In the genomic region with DNA sequence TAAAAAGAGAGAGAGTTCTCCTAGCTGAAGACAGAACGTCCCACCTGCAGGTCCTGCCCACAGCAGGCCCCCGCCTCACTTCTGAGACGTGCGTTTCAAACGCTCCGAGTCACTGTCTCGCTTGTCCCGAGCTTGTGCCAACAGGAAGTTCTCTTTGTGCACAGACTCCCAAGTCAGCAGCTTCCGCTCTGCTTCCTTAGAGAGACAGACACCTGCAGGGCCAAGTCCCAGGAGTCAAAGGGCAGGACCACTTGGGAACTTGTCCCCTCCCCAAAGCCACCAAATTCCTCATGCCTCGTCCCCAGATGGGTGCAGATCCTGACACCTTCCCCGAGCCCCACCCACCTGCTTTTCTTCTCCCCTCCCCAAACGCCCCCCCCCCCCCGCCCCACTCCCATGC, we compare ENCODE assay signal across 9 mouse cellular contexts. TPM values are rescaled to one million over a fixed set of nuclear protein-coding genes. Genes with fewer than 3 reads are reported as not detected.
DNase-seq lines count a peak whose midpoint lies in the region; ATAC-seq lines count a peak whose summit lies in the region.
"Had no signal": no experiment of that assay in that cellular context is flagged by ENCODE, and none has a peak within 500 bp of the region (broad histone marks: within the 10 kb centered on the region; RNA-seq: fewer than 3 reads in every experiment).

No protein-coding gene starts in this region.

- 0 out of 2 replicates have a peak overlapping the region, but pooled peaks have one; percentile 10 for H3K4me3 ChIP-seq in liver, embryonic 12.5 days
- H3K4me3 ChIP-seq: liver, embryonic 13.5 days had no signal

- H3K9me3 ChIP-seq in liver, embryonic 12.5 days (replicated peaks) = no peaks in the 10 kb centered on the region
- H3K9me3 ChIP-seq: liver, embryonic 13.5 days had no signal

- peaks cover 19% of the 10 kb centered on the region; the same call in 1 of the 2 replicates for H3K27me3 ChIP-seq in liver, embryonic 12.5 days (replicated peaks)

- DNase-seq in cerebellum, adult 9-10 months = peak; percentile 39
- DNase-seq in cerebellum, adult 18-20 months = no peak
- DNase-seq in thymus, postnatal 4 days = peak; percentile 22
- no peak for DNase-seq in thymus, adult 18-20 months
- DNase-seq in cerebellum, adult 11 months = no peak
- DNase-seq in adrenal gland, postnatal 25 days = no peak

- H3K4me2 ChIP-seq in liver, embryonic 12.5 days = peak overlapping the region; percentile 43
- H3K4me2 ChIP-seq: liver, embryonic 13.5 days had no signal

- no peak overlapping the region for H3K9ac ChIP-seq in liver, embryonic 12.5 days
- H3K9ac ChIP-seq: liver, embryonic 13.5 days had no signal

- no peak overlapping the region for H3K27ac ChIP-seq in liver, embryonic 12.5 days
- H3K27ac ChIP-seq: liver, embryonic 13.5 days had no signal

- 18% methylated on average over 12 of the region's 13 CpGs for WGBS in liver, embryonic 12.5 days (ENCODE audit: insufficient replicate concordance)

- peaks cover 18% of the 10 kb centered on the region for H3K4me1 ChIP-seq in liver, embryonic 12.5 days

- H3K36me3 ChIP-seq in liver, embryonic 12.5 days = no peaks in the 10 kb centered on the region
- H3K36me3 ChIP-seq: liver, embryonic 13.5 days had no signal

- no peak for ATAC-seq in liver, embryonic 12.5 days
- no peak for ATAC-seq in megakaryocyte-erythroid progenitor cell, adult 5-6 weeks (replicated peaks; ENCODE audit: low FRiP score, low TSS enrichment, poor library complexity, severe bottlenecking)

RNA-seq across cellular contexts. Expression of a gene that starts 27.6 kb away (rescaled TPM):
- polyA plus RNA-seq in liver, embryonic 12.5 days (2016; fragmentation: Nextera tagmentation; extraction: Ambion mirVana) = not detected in 2 replicates
- total RNA-seq in megakaryocyte-erythroid progenitor cell, adult 5-6 weeks (2014; fragmentation: Nextera tagmentation) = not detected in 2 replicates
- total RNA-seq in megakaryocyte-erythroid progenitor cell, adult 5-6 weeks (2017) = not detected in 2 replicates
- not detected in 2 replicates for total RNA-seq in adrenal gland, postnatal 25 days (2021)
- polyA plus RNA-seq: liver, embryonic 13.5 days had no signal

RNA-seq across cellular contexts. Expression of a gene that starts 28.7 kb away (rescaled TPM):
- 1.2 and 2.2 TPM in 2 replicates for polyA plus RNA-seq in liver, embryonic 12.5 days (2016; fragmentation: Nextera tagmentation; extraction: Ambion mirVana)
- total RNA-seq in megakaryocyte-erythroid progenitor cell, adult 5-6 weeks (2014; fragmentation: Nextera tagmentation) = 0.22 and 0.54 TPM in 2 replicates
- total RNA-seq in megakaryocyte-erythroid progenitor cell, adult 5-6 weeks (2017) = 0.11 TPM in 1 of 2 replicates, not detected in the other
- 9.3 and 14.2 TPM in 2 replicates for total RNA-seq in adrenal gland, postnatal 25 days (2021)

RNA-seq across cellular contexts. Expression of a gene that starts 30.2 kb away (rescaled TPM):
- polyA plus RNA-seq in liver, embryonic 12.5 days (2016; fragmentation: Nextera tagmentation; extraction: Ambion mirVana) = 0.08 and 0.23 TPM in 2 replicates
- not detected in 2 replicates for total RNA-seq in megakaryocyte-erythroid progenitor cell, adult 5-6 weeks (2014; fragmentation: Nextera tagmentation)
- total RNA-seq in megakaryocyte-erythroid progenitor cell, adult 5-6 weeks (2017) = not detected in 2 replicates
- total RNA-seq in adrenal gland, postnatal 25 days (2021) = 0.18 TPM in 1 of 2 replicates, not detected in the other

Comparison
In these comparisons a context has a peak if more than half of its experiments do, and no peak if none do; other contexts are left out.
1. DNase-seq: peak in cerebellum, adult 9-10 months (single experiment) and thymus, postnatal 4 days (single experiment); none in cerebellum, adult 18-20 months (0 of 2), thymus, adult 18-20 months (0 of 2), cerebellum, adult 11 months (single experiment) and adrenal gland, postnatal 25 days (single experiment).